In the genomic region with DNA sequence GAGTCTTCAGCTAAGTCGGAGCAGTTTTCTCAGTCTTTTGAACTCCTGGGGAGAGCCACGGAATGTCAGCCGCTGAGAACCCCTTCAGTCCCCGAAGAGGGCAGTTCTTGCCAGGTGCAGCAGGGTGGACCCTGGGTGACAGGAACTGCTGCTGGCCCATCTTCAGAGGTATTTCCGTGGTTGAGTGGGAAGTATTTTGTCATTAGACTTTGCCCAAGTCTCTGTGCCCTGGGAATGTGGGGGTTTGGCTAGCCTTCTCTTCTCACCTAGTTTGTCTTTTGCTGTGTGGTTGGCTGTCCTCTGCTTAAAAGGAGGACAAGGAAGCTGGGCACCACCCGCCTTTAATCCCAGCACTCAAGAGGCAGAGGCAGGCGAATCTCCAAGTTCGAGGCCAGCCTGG, we compare ENCODE assay signal across 8 mouse cellular contexts. TPM values are rescaled to one million over a fixed set of nuclear protein-coding genes. Genes with fewer than 3 reads are reported as not detected.
A peak's percentile ranks its signal among the peaks of the same experiment; 100 is the strongest.
DNase-seq lines count a peak whose midpoint lies in the region; ATAC-seq and TF ChIP-seq lines count a peak whose summit lies in the region.

No protein-coding gene starts in this region.

- no peak for ATAC-seq in G1E (ENCODE audit: extremely low read depth, insufficient number of reproducible peaks, low FRiP score, poor library complexity, severe bottlenecking)
- no peak for ATAC-seq in hindbrain, embryonic 15.5 days (ENCODE audit: low FRiP score, low read depth)
- no peak for ATAC-seq in liver, postnatal 0 days

- H3K27ac ChIP-seq in heart, embryonic 10.5 days, result peak overlapping the region; percentile 82
- peak overlapping the region; percentile 81; the same call in 1 of the 2 replicates for H3K27ac ChIP-seq in hindbrain, embryonic 15.5 days (replicated peaks)
- no peak overlapping the region for H3K27ac ChIP-seq in liver, postnatal 0 days (ENCODE audit: low read depth)

- no peaks in the 10 kb centered on the region for H3K9me3 ChIP-seq in heart, embryonic 10.5 days
- no peaks in the 10 kb centered on the region for H3K9me3 ChIP-seq in G1E (replicated peaks)
- H3K9me3 ChIP-seq in hindbrain, embryonic 15.5 days, result no peaks in the 10 kb centered on the region
- no peaks in the 10 kb centered on the region for H3K9me3 ChIP-seq in liver, postnatal 0 days (ENCODE audit: low read length)

- TF ChIP-seq EP300 in liver, postnatal 0 days (IDR thresholded peaks at IDR 0.05; ENCODE audit: low read depth), result no peak

- DNase-seq in heart, embryonic 10.5 days (ENCODE audit: low spot score), result no peak
- no peak for DNase-seq in heart, adult 9 months (ENCODE audit: low spot score in 2 of 2)
- DNase-seq in G1E (ENCODE audit: low spot score), result no peak
- no peak for DNase-seq in liver, postnatal 0 days
- no peak for DNase-seq in layer of hippocampus, postnatal 25 days (ENCODE audit: extremely low spot score in 1 of 2, low spot score in 1 of 2)
- DNase-seq in gastrocnemius, adult 8-10 months (ENCODE audit: low spot score in 2 of 2), result no peak
- no peak for DNase-seq in adrenal gland, postnatal 4 days (ENCODE audit: low spot score in 2 of 2)

- H3K9ac ChIP-seq in hindbrain, embryonic 15.5 days, result peak overlapping the region; percentile 55
- peak overlapping the region; percentile 65 for H3K9ac ChIP-seq in liver, postnatal 0 days (replicated peaks)

- no peak for TF ChIP-seq CTCF in G1E (IDR thresholded peaks at IDR 0.05; ENCODE audit: low read depth, low read length)
- no peak for TF ChIP-seq CTCF in liver, postnatal 0 days (IDR thresholded peaks at IDR 0.05; ENCODE audit: low read depth)

- WGBS in heart, embryonic 10.5 days, result 20% methylated on average over 8 of the region's 8 CpGs
- WGBS in hindbrain, embryonic 15.5 days, result 21% methylated on average over 8 of the region's 8 CpGs
- 11% methylated on average over 8 of the region's 8 CpGs for WGBS in liver, postnatal 0 days (ENCODE audit: insufficient replicate concordance)

- peak overlapping the region; percentile 76 for H3K4me3 ChIP-seq in heart, embryonic 10.5 days
- peak overlapping the region; percentile 73 for H3K4me3 ChIP-seq in G1E (ENCODE audit: low read depth, low read length)
- peak overlapping the region; percentile 69 for H3K4me3 ChIP-seq in hindbrain, embryonic 15.5 days
- H3K4me3 ChIP-seq in liver, postnatal 0 days (ENCODE audit: low read depth, low read length), result peak overlapping the region; percentile 65

- H3K27me3 ChIP-seq in heart, embryonic 10.5 days (ENCODE audit: insufficient read depth, poor library complexity, severe bottlenecking), result peaks cover 16% of the 10 kb centered on the region
- H3K27me3 ChIP-seq in G1E (ENCODE audit: insufficient read depth, low read length), result peaks cover 47% of the 10 kb centered on the region
- no peaks in the 10 kb centered on the region for H3K27me3 ChIP-seq in hindbrain, embryonic 15.5 days
- H3K27me3 ChIP-seq in liver, postnatal 0 days (ENCODE audit: insufficient read depth, low read length), result peaks cover 20% of the 10 kb centered on the region; the same call in 1 of the 2 replicates

- H3K4me1 ChIP-seq in heart, embryonic 10.5 days, result peaks cover 59% of the 10 kb centered on the region
- H3K4me1 ChIP-seq in G1E (ENCODE audit: insufficient read depth, low read depth, low read length), result peaks cover 34% of the 10 kb centered on the region
- peaks cover 27% of the 10 kb centered on the region for H3K4me1 ChIP-seq in hindbrain, embryonic 15.5 days (replicated peaks)
- peaks cover 11% of the 10 kb centered on the region for H3K4me1 ChIP-seq in liver, postnatal 0 days (ENCODE audit: insufficient read depth)

- H3K4me2 ChIP-seq in hindbrain, embryonic 15.5 days, result peak overlapping the region; percentile 87
- H3K4me2 ChIP-seq in liver, postnatal 0 days (ENCODE audit: low read depth, low read length), result peak overlapping the region; percentile 97

- H3K36me3 ChIP-seq in heart, embryonic 10.5 days, result peaks cover 20% of the 10 kb centered on the region
- H3K36me3 ChIP-seq in G1E (replicated peaks), result peaks cover 40% of the 10 kb centered on the region
- 0 out of 2 replicates have a peak, but pooled peaks cover 5% of the 10 kb centered on the region for H3K36me3 ChIP-seq in hindbrain, embryonic 15.5 days
- no peaks in the 10 kb centered on the region for H3K36me3 ChIP-seq in liver, postnatal 0 days (replicated peaks; ENCODE audit: insufficient read depth, low read length)

RNA-seq across cellular contexts. Expression of a gene that starts 0.9 kb away (rescaled TPM):
- polyA plus RNA-seq in heart, embryonic 10.5 days (2016; fragmentation: Nextera tagmentation; extraction: Ambion mirVana), result 13.0 and 14.9 TPM in 2 replicates
- total RNA-seq in G1E (2014; fragmentation: Nextera tagmentation) (0.49 and 0.83 TPM in 2 replicates), G1E (2017) (1.5 and 2.8 TPM in 2 replicates)
- 5.3 and 7.5 TPM in 2 replicates for polyA plus RNA-seq in G1E (2012)
- polyA plus RNA-seq in hindbrain, embryonic 15.5 days (2015; fragmentation: Nextera tagmentation; extraction: Ambion mirVana), result 21.6 and 22.7 TPM in 2 replicates
- polyA plus RNA-seq in liver, postnatal 0 days (2015; fragmentation: Nextera tagmentation; extraction: Ambion mirVana), result 0.69 TPM in 2 replicates
- total RNA-seq in layer of hippocampus, postnatal 25 days (2021), result 10 to 100 TPM; 13.5 to 14.7 TPM
- total RNA-seq in gastrocnemius, adult 8-10 months (2022), result under 1 TPM; 0.17 to 0.61 (median 0.45) TPM
- 1 to 10 TPM; 8.2 to 10.0 TPM for total RNA-seq in adrenal gland, postnatal 4 days (2021)

RNA-seq across cellular contexts. Expression of a gene that starts 7.2 kb away (rescaled TPM):
- 0.53 and 0.71 TPM in 2 replicates for polyA plus RNA-seq in heart, embryonic 10.5 days (2016; fragmentation: Nextera tagmentation; extraction: Ambion mirVana)
- total RNA-seq in G1E (2014; fragmentation: Nextera tagmentation) (not detected in 2 replicates), G1E (2017) (0.17 and 0.22 TPM in 2 replicates)
- 0.02 TPM in 2 replicates for polyA plus RNA-seq in G1E (2012)
- 1.8 and 3.3 TPM in 2 replicates for polyA plus RNA-seq in hindbrain, embryonic 15.5 days (2015; fragmentation: Nextera tagmentation; extraction: Ambion mirVana)
- 0.22 and 0.36 TPM in 2 replicates for polyA plus RNA-seq in liver, postnatal 0 days (2015; fragmentation: Nextera tagmentation; extraction: Ambion mirVana)
- 1 to 10 TPM; 3.2 to 3.5 TPM for total RNA-seq in layer of hippocampus, postnatal 25 days (2021)
- 1 to 10 TPM; 6.9 to 8.7 (median 7.6) TPM for total RNA-seq in gastrocnemius, adult 8-10 months (2022)
- total RNA-seq in adrenal gland, postnatal 4 days (2021), result 10 to 100 TPM in 1 of 2 experiments, 1 to 10 TPM in 1; 9.8 to 12.0 TPM

RNA-seq across cellular contexts. Expression of a gene that starts 19.6 kb away (rescaled TPM):
- polyA plus RNA-seq in heart, embryonic 10.5 days (2016; fragmentation: Nextera tagmentation; extraction: Ambion mirVana), result 66.5 and 98.2 TPM in 2 replicates
- total RNA-seq in G1E (2014; fragmentation: Nextera tagmentation) (131 and 140 TPM in 2 replicates), G1E (2017) (120 and 124 TPM in 2 replicates)
- 51.2 and 56.8 TPM in 2 replicates for polyA plus RNA-seq in G1E (2012)
- 37.3 and 44.6 TPM in 2 replicates for polyA plus RNA-seq in hindbrain, embryonic 15.5 days (2015; fragmentation: Nextera tagmentation; extraction: Ambion mirVana)
- polyA plus RNA-seq in liver, postnatal 0 days (2015; fragmentation: Nextera tagmentation; extraction: Ambion mirVana), result 29.8 and 30.4 TPM in 2 replicates
- total RNA-seq in layer of hippocampus, postnatal 25 days (2021), result 1 to 10 TPM; 8.0 to 9.7 TPM
- total RNA-seq in gastrocnemius, adult 8-10 months (2022), result 1 to 10 TPM; 1.9 to 2.8 (median 2.5) TPM
- 10 to 100 TPM; 31.1 to 32.5 TPM for total RNA-seq in adrenal gland, postnatal 4 days (2021)

RNA-seq across cellular contexts. Expression of a gene that starts 49.2 kb away (rescaled TPM):
- 0.57 and 2.9 TPM in 2 replicates for polyA plus RNA-seq in heart, embryonic 10.5 days (2016; fragmentation: Nextera tagmentation; extraction: Ambion mirVana)
- total RNA-seq in G1E (2014; fragmentation: Nextera tagmentation) (3.4 TPM in 1 of 2 replicates, not detected in the other), G1E (2017) (0.58 and 1.0 TPM in 2 replicates)
- polyA plus RNA-seq in G1E (2012), result 0.54 and 0.89 TPM in 2 replicates
- polyA plus RNA-seq in hindbrain, embryonic 15.5 days (2015; fragmentation: Nextera tagmentation; extraction: Ambion mirVana), result 6.3 and 9.2 TPM in 2 replicates
- 20.9 and 22.4 TPM in 2 replicates for polyA plus RNA-seq in liver, postnatal 0 days (2015; fragmentation: Nextera tagmentation; extraction: Ambion mirVana)
- 10 to 100 TPM; 11.1 to 11.9 TPM for total RNA-seq in layer of hippocampus, postnatal 25 days (2021)
- 1 to 10 TPM in 3 of 4 experiments, under 1 TPM in 1; 0.48 to 2.5 (median 1.7) TPM for total RNA-seq in gastrocnemius, adult 8-10 months (2022)
- 10 to 100 TPM; 11.8 to 15.2 TPM for total RNA-seq in adrenal gland, postnatal 4 days (2021)

RNA-seq across cellular contexts. Expression of a gene that starts 58.4 kb away (rescaled TPM):
- polyA plus RNA-seq in heart, embryonic 10.5 days (2016; fragmentation: Nextera tagmentation; extraction: Ambion mirVana), result 0.11 TPM in 1 of 2 replicates, not detected in the other
- not detected in 2 replicates for total RNA-seq in G1E (2014; fragmentation: Nextera tagmentation)
- 0.11 TPM in 1 of 2 replicates, not detected in the other for total RNA-seq in G1E (2017)
- 0.08 and 0.14 TPM in 2 replicates for polyA plus RNA-seq in G1E (2012)
- not detected in 2 replicates for polyA plus RNA-seq in hindbrain, embryonic 15.5 days (2015; fragmentation: Nextera tagmentation; extraction: Ambion mirVana)
- polyA plus RNA-seq in liver, postnatal 0 days (2015; fragmentation: Nextera tagmentation; extraction: Ambion mirVana), result 0.26 and 0.34 TPM in 2 replicates
- total RNA-seq in layer of hippocampus, postnatal 25 days (2021), result under 1 TPM in 1 of 2 experiments, not detected in 1; 0.10 TPM
- total RNA-seq in gastrocnemius, adult 8-10 months (2022), result not detected
- total RNA-seq in adrenal gland, postnatal 4 days (2021), result under 1 TPM; 0.20 to 0.39 TPM
